Mouse (Mus musculus): ENCODE measurements around the gene Tmed10. TPM values are rescaled to one million over a fixed set of nuclear protein-coding genes. Genes with fewer than 3 reads are reported as not detected.
A peak's percentile ranks its signal among the peaks of the same experiment; 100 is the strongest.

The Tmed10 gene
- 144 and 190 TPM in 2 replicates for polyA plus RNA-seq (2012; rRNA removed)

DNA sequence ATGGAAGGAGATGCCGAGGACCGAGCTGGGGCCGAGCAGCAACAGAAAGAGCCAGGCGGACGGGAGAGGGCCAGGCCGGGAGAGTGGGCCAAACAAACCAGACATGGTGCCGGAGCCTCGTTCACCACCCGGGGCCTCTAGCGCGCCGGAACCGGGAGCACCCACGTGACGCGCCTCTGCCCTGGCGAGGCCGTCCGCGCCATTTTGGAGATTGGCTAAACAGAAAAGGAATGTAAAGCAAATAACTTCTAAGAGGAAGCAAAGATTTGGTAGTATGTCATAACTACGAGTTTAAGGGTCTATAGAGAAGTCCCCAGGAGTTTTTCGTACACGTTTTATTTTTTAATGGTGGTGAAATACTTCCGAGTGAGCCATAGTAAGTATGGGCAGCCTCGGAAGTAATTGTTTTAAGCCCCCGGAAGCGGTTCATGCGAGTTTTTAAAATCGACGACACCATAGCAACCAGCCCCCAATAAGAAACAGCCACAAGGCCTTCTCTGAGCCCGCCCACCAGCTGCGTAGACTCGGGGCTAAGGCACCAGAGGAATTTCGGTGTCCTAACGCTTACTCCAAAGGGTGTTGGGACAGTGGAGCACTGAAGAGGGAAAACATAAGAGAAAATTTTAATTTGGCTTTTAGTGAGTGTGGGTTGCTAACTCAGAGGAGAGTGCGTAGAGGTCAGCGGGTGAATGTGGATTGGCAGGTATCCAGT lies at the start of gene Tmed10:
Tmed10 (minus strand) TSS at position 287 of the 712 bp plus-strand sequence.
- DNase-seq = peak; percentile 97
- TF ChIP-seq CTCF (conservative IDR thresholded peaks at IDR 0.05; ENCODE audit: insufficient read depth, insufficient read length, low read depth, low read length) (no peak), POLR2A (IDR thresholded peaks at IDR 0.05; ENCODE audit: low read depth, low read length) (peak; percentile 39)

GRCm38 (mm10) chr12:85423236-85423635 lies 48.6 kb upstream of the Tmed10 start:
- Histone ChIP-seq H3K36me3 (ENCODE audit: control insufficient read depth, insufficient read depth, low read length) (no peaks in the 10 kb centered on the region), H3K4me1 (ENCODE audit: control insufficient read depth, insufficient read depth, low read length) (no peaks in the 10 kb centered on the region; the same call in 1 of the 2 replicates), H3K4me3 (ENCODE audit: insufficient read depth, low read depth, low read length) (no peak overlapping the region), H3K27ac (ENCODE audit: insufficient read depth, low read depth, low read length) (no peak overlapping the region), H3K27me3 (replicated peaks; ENCODE audit: control insufficient read depth, insufficient read depth, low read length) (no peaks in the 10 kb centered on the region)
- no peak for DNase-seq
- WGBS = 87% methylated on average over 11 of the region's 11 CpGs
- TF ChIP-seq CTCF (conservative IDR thresholded peaks at IDR 0.05; ENCODE audit: insufficient read depth, insufficient read length, low read depth, low read length) (no peak), POLR2A (IDR thresholded peaks at IDR 0.05; ENCODE audit: low read depth, low read length) (no peak)

More for the DNA sequence above, at the start of gene Tmed10:
- WGBS = under 1% methylated on average over 37 of the region's 37 CpGs
- H3K4me3 ChIP-seq (ENCODE audit: insufficient read depth, low read depth, low read length) = peak within 1 kb of the TSS; percentile 89
- peaks cover 12% of the 10 kb centered on the region for H3K4me1 ChIP-seq (ENCODE audit: control insufficient read depth, insufficient read depth, low read length)
- no peaks in the 10 kb centered on the region for H3K36me3 ChIP-seq (ENCODE audit: control insufficient read depth, insufficient read depth, low read length)
- H3K27ac ChIP-seq (ENCODE audit: insufficient read depth, low read depth, low read length) = peak within 1 kb of the TSS; percentile 97
- H3K27me3 ChIP-seq (replicated peaks; ENCODE audit: control insufficient read depth, insufficient read depth, low read length) = no peaks in the 10 kb centered on the region

DNA sequence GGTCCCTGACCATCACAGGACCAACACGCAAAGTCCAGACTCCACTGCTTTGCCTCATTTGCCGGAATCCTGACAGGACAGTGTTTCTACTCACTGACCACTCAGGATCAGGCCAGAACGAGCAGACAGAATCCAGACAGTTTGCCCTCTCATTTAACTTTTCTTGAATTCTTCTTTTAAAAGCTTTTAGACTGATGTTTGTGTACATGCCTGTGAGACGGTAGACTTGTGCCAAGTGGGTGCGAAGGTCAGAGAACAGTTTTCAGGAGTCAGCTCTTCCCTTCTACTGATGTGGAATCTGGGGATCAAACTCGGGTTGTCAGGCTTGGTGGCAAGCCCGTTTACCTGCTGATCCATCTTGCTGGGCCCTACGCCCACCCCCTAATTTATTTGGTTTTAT lies 47.9 kb upstream of the Tmed10 start:
- H3K36me3 ChIP-seq (ENCODE audit: control insufficient read depth, insufficient read depth, low read length) = no peaks in the 10 kb centered on the region
- no peak overlapping the region for H3K4me3 ChIP-seq (ENCODE audit: insufficient read depth, low read depth, low read length)
- no peaks in the 10 kb centered on the region for H3K27me3 ChIP-seq (replicated peaks; ENCODE audit: control insufficient read depth, insufficient read depth, low read length)
- peak; percentile 66 for DNase-seq
- TF ChIP-seq CTCF (conservative IDR thresholded peaks at IDR 0.05; ENCODE audit: insufficient read depth, insufficient read length, low read depth, low read length) = no peak
- TF ChIP-seq POLR2A (IDR thresholded peaks at IDR 0.05; ENCODE audit: low read depth, low read length) = no peak
- 56% methylated on average over 8 of the region's 8 CpGs for WGBS
- H3K4me1 ChIP-seq (ENCODE audit: control insufficient read depth, insufficient read depth, low read length) = no peaks in the 10 kb centered on the region; the same call in 1 of the 2 replicates
- no peak overlapping the region for H3K27ac ChIP-seq (ENCODE audit: insufficient read depth, low read depth, low read length)

DNA sequence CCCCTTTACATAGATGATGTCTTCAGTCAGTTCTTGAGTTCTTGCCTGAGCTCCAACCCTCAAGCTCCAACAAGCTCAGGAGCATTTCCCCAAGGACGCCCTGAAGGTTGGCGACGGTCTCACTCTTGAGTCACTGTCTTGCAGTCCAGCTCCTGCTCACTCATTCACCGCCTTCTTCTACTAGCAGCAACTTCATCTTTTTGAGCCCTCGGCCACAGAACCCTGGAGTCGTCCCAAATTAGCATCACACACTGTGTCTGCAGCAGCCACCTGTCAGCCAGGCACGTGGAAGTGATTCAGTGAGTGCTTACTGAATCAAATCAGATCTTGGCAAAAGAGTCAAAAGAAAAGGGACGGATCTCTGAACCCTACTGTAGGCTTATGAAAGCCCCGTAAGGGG lies 46.3 kb upstream of the Tmed10 start:
- no peak for DNase-seq
- Histone ChIP-seq H3K27me3 (replicated peaks; ENCODE audit: control insufficient read depth, insufficient read depth, low read length) (no peaks in the 10 kb centered on the region), H3K4me1 (ENCODE audit: control insufficient read depth, insufficient read depth, low read length) (no peaks in the 10 kb centered on the region; the same call in 1 of the 2 replicates), H3K4me3 (ENCODE audit: insufficient read depth, low read depth, low read length) (no peak overlapping the region), H3K27ac (ENCODE audit: insufficient read depth, low read depth, low read length) (no peak overlapping the region), H3K36me3 (ENCODE audit: control insufficient read depth, insufficient read depth, low read length) (no peaks in the 10 kb centered on the region)
- TF ChIP-seq POLR2A (IDR thresholded peaks at IDR 0.05; ENCODE audit: low read depth, low read length) (no peak), CTCF (conservative IDR thresholded peaks at IDR 0.05; ENCODE audit: insufficient read depth, insufficient read length, low read depth, low read length) (no peak)
- 75% methylated on average over 9 of the region's 9 CpGs for WGBS

GRCm38 (mm10) chr12:85417845-85418244 lies 43.2 kb upstream of the Tmed10 start:
- TF ChIP-seq POLR2A (IDR thresholded peaks at IDR 0.05; ENCODE audit: low read depth, low read length) (no peak), CTCF (conservative IDR thresholded peaks at IDR 0.05; ENCODE audit: insufficient read depth, insufficient read length, low read depth, low read length) (no peak)
- no peaks in the 10 kb centered on the region for H3K36me3 ChIP-seq (ENCODE audit: control insufficient read depth, insufficient read depth, low read length)
- WGBS = 68% methylated on average over 9 of the region's 9 CpGs
- peak; percentile 78 for DNase-seq
- H3K27me3 ChIP-seq (replicated peaks; ENCODE audit: control insufficient read depth, insufficient read depth, low read length) = no peaks in the 10 kb centered on the region
- H3K4me3 ChIP-seq (ENCODE audit: insufficient read depth, low read depth, low read length) = no peak overlapping the region
- no peaks in the 10 kb centered on the region; the same call in 1 of the 2 replicates for H3K4me1 ChIP-seq (ENCODE audit: control insufficient read depth, insufficient read depth, low read length)
- H3K27ac ChIP-seq (ENCODE audit: insufficient read depth, low read depth, low read length) = no peak overlapping the region

GRCm38 (mm10) chr12:85416298-85416697 lies 41.7 kb upstream of the Tmed10 start:
- no peak for DNase-seq
- WGBS = 85% methylated on average over 5 of the region's 5 CpGs

DNA sequence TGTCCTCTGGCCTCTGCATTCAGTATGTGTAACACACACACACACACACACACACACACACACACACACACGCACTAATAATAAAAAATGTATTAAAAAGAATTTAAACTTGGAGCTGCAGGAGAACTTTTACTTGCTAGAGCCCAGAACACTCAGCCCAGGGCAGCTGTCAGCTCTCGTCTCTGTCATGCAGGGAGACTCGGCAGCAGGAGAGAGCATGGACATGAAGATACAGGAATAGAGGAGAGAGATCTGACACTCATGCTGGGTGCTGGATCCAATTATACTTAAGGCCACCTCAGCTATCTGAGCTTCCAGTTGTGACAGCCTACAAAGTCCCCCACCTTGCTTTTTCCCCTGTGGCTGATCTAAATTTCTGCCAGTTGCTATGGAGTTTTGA lies 41.2 kb upstream of the Tmed10 start:
- H3K36me3 ChIP-seq (ENCODE audit: control insufficient read depth, insufficient read depth, low read length) = no peaks in the 10 kb centered on the region
- no peak overlapping the region for H3K4me3 ChIP-seq (ENCODE audit: insufficient read depth, low read depth, low read length)
- TF ChIP-seq POLR2A (IDR thresholded peaks at IDR 0.05; ENCODE audit: low read depth, low read length) (no peak), CTCF (conservative IDR thresholded peaks at IDR 0.05; ENCODE audit: insufficient read depth, insufficient read length, low read depth, low read length) (no peak)
- H3K27me3 ChIP-seq (replicated peaks; ENCODE audit: control insufficient read depth, insufficient read depth, low read length) = no peaks in the 10 kb centered on the region; the same call in 1 of the 2 replicates
- no peak for DNase-seq
- no peaks in the 10 kb centered on the region for H3K4me1 ChIP-seq (ENCODE audit: control insufficient read depth, insufficient read depth, low read length)
- no peak overlapping the region for H3K27ac ChIP-seq (ENCODE audit: insufficient read depth, low read depth, low read length)
- 91% methylated on average over 3 of the region's 3 CpGs for WGBS

More at GRCm38 (mm10) chr12:85416298-85416697, 41.7 kb upstream of the Tmed10 start:
- Histone ChIP-seq H3K27me3 (replicated peaks; ENCODE audit: control insufficient read depth, insufficient read depth, low read length) (no peaks in the 10 kb centered on the region; the same call in 1 of the 2 replicates), H3K4me1 (ENCODE audit: control insufficient read depth, insufficient read depth, low read length) (no peaks in the 10 kb centered on the region), H3K27ac (ENCODE audit: insufficient read depth, low read depth, low read length) (no peak overlapping the region), H3K4me3 (ENCODE audit: insufficient read depth, low read depth, low read length) (no peak overlapping the region), H3K36me3 (ENCODE audit: control insufficient read depth, insufficient read depth, low read length) (no peaks in the 10 kb centered on the region)
- TF ChIP-seq POLR2A (IDR thresholded peaks at IDR 0.05; ENCODE audit: low read depth, low read length) (no peak), CTCF (conservative IDR thresholded peaks at IDR 0.05; ENCODE audit: insufficient read depth, insufficient read length, low read depth, low read length) (no peak)
